8 mouse cellular contexts compared by ENCODE assay signal in the genomic region with DNA sequence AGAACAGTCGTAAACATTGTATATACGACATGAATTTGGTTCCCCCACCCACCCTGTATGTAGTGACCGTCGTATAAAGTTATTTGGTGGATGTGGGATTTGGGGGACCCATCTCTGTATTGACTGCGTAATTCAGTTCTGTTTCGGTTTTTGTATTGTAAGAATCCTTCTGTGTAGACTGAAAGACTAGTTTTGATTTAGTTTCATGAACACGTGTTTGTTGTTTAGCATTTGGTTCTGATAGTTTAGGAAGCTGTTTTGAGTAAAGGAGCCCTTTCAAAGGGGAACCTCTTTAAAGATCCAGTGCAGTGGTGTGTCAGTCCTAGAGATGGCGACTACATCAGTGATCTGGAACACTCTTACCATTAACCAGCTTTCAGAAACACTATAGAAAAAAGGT. TPM values are rescaled to one million over a fixed set of nuclear protein-coding genes. Genes with fewer than 3 reads are reported as not detected.
DNase-seq lines count a peak whose midpoint lies in the region; ATAC-seq and TF ChIP-seq lines count a peak whose summit lies in the region.

No protein-coding gene starts in this region.

- DNase-seq in lung, postnatal 36 days = no peak
- no peak for DNase-seq in forebrain, embryonic 11.5 days (ENCODE audit: low spot score)
- no peak for DNase-seq in limb, embryonic 14.5 days (ENCODE audit: low spot score)
- DNase-seq in spleen, adult 18-20 months = no peak
- no peak for DNase-seq in layer of hippocampus, adult 8-10 months (ENCODE audit: low spot score in 2 of 2)
- DNase-seq in urinary bladder, postnatal 14 days (ENCODE audit: low spot score) = no peak

- H3K27ac ChIP-seq in lung, embryonic 16.5 days (ENCODE audit: low read length) = no peak overlapping the region
- H3K27ac ChIP-seq in forebrain, embryonic 11.5 days (ENCODE audit: low read depth, low read length) = no peak overlapping the region
- no peak overlapping the region for H3K27ac ChIP-seq in limb, embryonic 14.5 days (replicated peaks; ENCODE audit: low read depth, low read length)
- H3K27ac ChIP-seq in stomach, embryonic 14.5 days (ENCODE audit: low read length) = no peak overlapping the region

- no peak for ATAC-seq in lung, embryonic 16.5 days (ENCODE audit: low read depth)
- no peak for ATAC-seq in forebrain, embryonic 11.5 days (replicated peaks; ENCODE audit: low FRiP score)
- ATAC-seq in limb, embryonic 14.5 days (ENCODE audit: low FRiP score, low read depth) = no peak
- no peak for ATAC-seq in stomach, embryonic 14.5 days (ENCODE audit: insufficient number of reproducible peaks, insufficient read depth, low FRiP score, low read depth)

- peak overlapping the region; percentile 75 for H3K4me2 ChIP-seq in lung, embryonic 16.5 days (ENCODE audit: low read depth, low read length)
- H3K4me2 ChIP-seq in forebrain, embryonic 11.5 days (ENCODE audit: low read depth, low read length, severe bottlenecking) = peak overlapping the region; percentile 76
- peak overlapping the region; percentile 87 for H3K4me2 ChIP-seq in limb, embryonic 14.5 days (replicated peaks; ENCODE audit: low read depth, low read length, severe bottlenecking)
- peak overlapping the region; percentile 91 for H3K4me2 ChIP-seq in stomach, embryonic 14.5 days (replicated peaks; ENCODE audit: low read depth, low read length)

- TF ChIP-seq POLR2A in limb, embryonic 14.5 days (IDR thresholded peaks at IDR 0.05; ENCODE audit: borderline replicate concordance, extremely low read depth, insufficient read depth, insufficient read length) = no peak

- 18% methylated on average over 8 of the region's 8 CpGs for WGBS in lung, embryonic 16.5 days
- WGBS in forebrain, embryonic 11.5 days = 20% methylated on average over 8 of the region's 8 CpGs
- WGBS in limb, embryonic 14.5 days = 18% methylated on average over 8 of the region's 8 CpGs
- WGBS in stomach, embryonic 14.5 days = 22% methylated on average over 8 of the region's 8 CpGs

- peaks cover 11% of the 10 kb centered on the region for H3K4me1 ChIP-seq in lung, embryonic 16.5 days (replicated peaks; ENCODE audit: control insufficient read depth, insufficient read depth, low read length)
- H3K4me1 ChIP-seq in forebrain, embryonic 11.5 days (replicated peaks; ENCODE audit: control insufficient read depth, insufficient read depth, low read length) = no peaks in the 10 kb centered on the region
- peaks cover 18% of the 10 kb centered on the region for H3K4me1 ChIP-seq in limb, embryonic 14.5 days (ENCODE audit: control insufficient read depth, insufficient read depth, low read length)
- peaks cover 25% of the 10 kb centered on the region; the same call in 1 of the 2 replicates for H3K4me1 ChIP-seq in stomach, embryonic 14.5 days (ENCODE audit: control insufficient read depth, insufficient read depth, low read length)

- peak overlapping the region; percentile 87 for H3K4me3 ChIP-seq in lung, embryonic 16.5 days (ENCODE audit: low read length)
- H3K4me3 ChIP-seq in forebrain, embryonic 11.5 days (ENCODE audit: low read depth, low read length) = peak overlapping the region; percentile 91
- H3K4me3 ChIP-seq in limb, embryonic 14.5 days (replicated peaks; ENCODE audit: low read length) = peak overlapping the region; percentile 67
- H3K4me3 ChIP-seq in stomach, embryonic 14.5 days (ENCODE audit: low read depth, low read length) = peak overlapping the region; percentile 91

- no peaks in the 10 kb centered on the region for H3K27me3 ChIP-seq in lung, embryonic 16.5 days (ENCODE audit: control insufficient read depth, insufficient read depth, low read depth, low read length)
- H3K27me3 ChIP-seq in forebrain, embryonic 11.5 days (ENCODE audit: control insufficient read depth, insufficient read depth, low read length) = no peaks in the 10 kb centered on the region
- 0 out of 2 replicates have a peak, but pooled peaks cover 4% of the 10 kb centered on the region for H3K27me3 ChIP-seq in limb, embryonic 14.5 days (ENCODE audit: control insufficient read depth, insufficient read depth, low read length)
- no peaks in the 10 kb centered on the region for H3K27me3 ChIP-seq in stomach, embryonic 14.5 days (ENCODE audit: control insufficient read depth, insufficient read depth, low read length)

- H3K9ac ChIP-seq in lung, embryonic 16.5 days (ENCODE audit: low read length) = peak overlapping the region; percentile 91
- H3K9ac ChIP-seq in forebrain, embryonic 11.5 days (ENCODE audit: low read length) = no peak overlapping the region; the same call in 1 of the 2 replicates
- peak overlapping the region; percentile 90 for H3K9ac ChIP-seq in limb, embryonic 14.5 days (ENCODE audit: low read depth, low read length, severe bottlenecking)
- peak overlapping the region; percentile 85 for H3K9ac ChIP-seq in stomach, embryonic 14.5 days (replicated peaks; ENCODE audit: low read depth, low read length)

- no peaks in the 10 kb centered on the region for H3K9me3 ChIP-seq in lung, embryonic 16.5 days (ENCODE audit: control insufficient read depth, low read length)
- no peaks in the 10 kb centered on the region for H3K9me3 ChIP-seq in forebrain, embryonic 11.5 days (ENCODE audit: control insufficient read depth, low read length)
- no peaks in the 10 kb centered on the region for H3K9me3 ChIP-seq in limb, embryonic 14.5 days (ENCODE audit: control insufficient read depth, low read length)
- no peaks in the 10 kb centered on the region for H3K9me3 ChIP-seq in stomach, embryonic 14.5 days (ENCODE audit: control insufficient read depth, low read depth, low read length)

- H3K36me3 ChIP-seq in lung, embryonic 16.5 days (ENCODE audit: control insufficient read depth, insufficient read depth, low read length) = no peaks in the 10 kb centered on the region
- no peaks in the 10 kb centered on the region for H3K36me3 ChIP-seq in forebrain, embryonic 11.5 days (ENCODE audit: control insufficient read depth, insufficient read depth, low read length)
- H3K36me3 ChIP-seq in limb, embryonic 14.5 days (ENCODE audit: control insufficient read depth, insufficient read depth, low read length) = no peaks in the 10 kb centered on the region
- no peaks in the 10 kb centered on the region for H3K36me3 ChIP-seq in stomach, embryonic 14.5 days (ENCODE audit: control insufficient read depth, insufficient read depth, low read length)

RNA-seq across cellular contexts. Expression of gene Rictor, which starts 1.4 kb away (rescaled TPM):
- polyA plus RNA-seq in lung, embryonic 16.5 days (2015; fragmentation: Nextera tagmentation; extraction: Ambion mirVana) = 46.8 and 49.2 TPM in 2 replicates
- polyA plus RNA-seq in forebrain, embryonic 11.5 days (2014; fragmentation: Nextera tagmentation; extraction: Ambion mirVana) = 44.8 and 46.8 TPM in 2 replicates
- 12.1 and 13.6 TPM in 2 replicates for polyA plus RNA-seq in limb, embryonic 14.5 days (2012; rRNA removed)
- 37.8 and 43.3 TPM in 2 replicates for polyA plus RNA-seq in limb, embryonic 14.5 days (2014; fragmentation: Nextera tagmentation; extraction: Ambion mirVana)
- 50.0 and 50.8 TPM in 2 replicates for polyA plus RNA-seq in stomach, embryonic 14.5 days (2014; fragmentation: Nextera tagmentation; extraction: Ambion mirVana)
- 10 to 100 TPM; 37.8 to 53.6 (median 47.3) TPM for total RNA-seq in layer of hippocampus, adult 8-10 months (2022)
